Mouse (Mus musculus) forebrain, embryonic 16.5 days (tissue): ENCODE data around the gene Strip1. TPM values are rescaled to one million over a fixed set of nuclear protein-coding genes. Genes with fewer than 3 reads are reported as not detected.

ENCODE experiments used
- ATAC-seq: fragments of 200-750 bp; cut with Nextera tagmentation; 2 replicates; pipeline ENCODE4 v1.8.0; 2017; ENCODE audit warnings: mild to moderate bottlenecking, moderate library complexity
- H3K27ac ChIP-seq: fragments of 300-500 bp; sonication (generic); 2 replicates; pipeline ENCODE4 v1.5.1; 2014; ENCODE audit warnings: low read length, control low read depth
- H3K27me3 ChIP-seq: fragments of 300-500 bp; sonication (generic); replicated peaks from 2 replicates; pipeline ENCODE4 v1.6.1; 2014; ENCODE audit warnings: low read length; ENCODE audit not compliant: control insufficient read depth, insufficient read depth
- H3K36me3 ChIP-seq: fragments of 300-500 bp; sonication (generic); 2 replicates; pipeline ENCODE4 v1.6.1; 2014; ENCODE audit not compliant: control insufficient read depth, insufficient read depth
- H3K4me1 ChIP-seq: fragments of 300-500 bp; sonication (generic); replicated peaks from 2 replicates; pipeline ENCODE4 v1.6.1; 2014; ENCODE audit warnings: low read length; ENCODE audit not compliant: control insufficient read depth, insufficient read depth
- H3K4me2 ChIP-seq: fragments of 300-500 bp; sonication (generic); 2 replicates; pipeline ENCODE4 v1.6.1; 2014; ENCODE audit warnings: mild to moderate bottlenecking, low read length, control low read depth
- H3K4me3 ChIP-seq: fragments of 300-500 bp; sonication (generic); replicated peaks from 2 replicates; pipeline ENCODE4 v1.5.1; 2014; ENCODE audit warnings: mild to moderate bottlenecking, low read length, control low read depth
- H3K9ac ChIP-seq: fragments of 300-500 bp; sonication (generic); replicated peaks from 2 replicates; pipeline ENCODE4 v1.6.1; 2014; ENCODE audit warnings: low read depth, low read length, control low read depth
- H3K9me3 ChIP-seq: fragments of 300-500 bp; sonication (generic); 2 replicates; pipeline ENCODE4 v1.6.1; 2016; ENCODE audit warnings: low read length; ENCODE audit not compliant: control insufficient read depth
- WGBS: fragments of 180-500 bp; shearing (Covaris S2); extraction: QIAGEN DNeasy Blood & Tissue Kit; methylation state at CpG from one replicate; pipeline ENCODE4 v1.1.7; 2014; 5-methylcytosine and 5-hydroxymethylcytosine counted together
- polyA plus RNA-seq: library from polyadenylated mRNA; unstranded; fragments of >200 nt; fragmentation: Nextera tagmentation; extraction: Ambion mirVana; gene quantifications from 2 replicates; pipeline ENCODE4 v1.2.1, GENCODE M21; 2015

Strip1 gene
- polyA plus RNA-seq, 1 experiment from 2014 or later: 148 TPM

- Histone ChIP-seq H3K27ac (no peak overlapping the region), H3K9me3 (no peaks in the 10 kb centered on the region), H3K36me3 (no peaks in the 10 kb centered on the region), H3K4me2 (no peak overlapping the region), H3K4me3 (no peak overlapping the region), H3K9ac (no peak overlapping the region), H3K27me3 (peaks cover 60% of the 10 kb centered on the region), H3K4me1 (peaks cover 7% of the 10 kb centered on the region)
- ATAC-seq: no peak
- WGBS: 70% methylated on average over 6 of the region's 6 CpGs
These were observed 45.0 kb downstream of the Strip1 start for GRCm38 (mm10) chr3:107586504-107586903.

- ATAC-seq: no peak
- 0% methylated on average over 1 of the region's 1 CpGs for WGBS
- Histone ChIP-seq H3K27me3 (peaks cover 75% of the 10 kb centered on the region), H3K4me3 (no peak overlapping the region), H3K4me1 (peaks cover 7% of the 10 kb centered on the region), H3K27ac (no peak overlapping the region), H3K9me3 (no peaks in the 10 kb centered on the region), H3K9ac (no peak overlapping the region), H3K36me3 (no peaks in the 10 kb centered on the region), H3K4me2 (no peak overlapping the region)
These were observed 47.6 kb downstream of the Strip1 start for GRCm38 (mm10) chr3:107583893-107584292.

- Histone ChIP-seq H3K4me1 (peaks cover 7% of the 10 kb centered on the region), H3K36me3 (no peaks in the 10 kb centered on the region), H3K4me3 (peak overlapping the region; percentile 28), H3K9ac (peak overlapping the region; percentile 22; the same call in 1 of the 2 replicates), H3K9me3 (no peaks in the 10 kb centered on the region), H3K27me3 (peaks cover 74% of the 10 kb centered on the region), H3K4me2 (peak overlapping the region; percentile 30), H3K27ac (no peak overlapping the region)
- peak; percentile 46 for ATAC-seq
- 1% methylated on average over 65 of the region's 65 CpGs for WGBS
These were observed 48.4 kb downstream of the Strip1 start for GRCm38 (mm10) chr3:107582875-107583767.

- peak overlapping the region; percentile 28 for H3K4me3 ChIP-seq
- peaks cover 69% of the 10 kb centered on the region for H3K27me3 ChIP-seq
- H3K36me3 ChIP-seq: no peaks in the 10 kb centered on the region
- 2% methylated on average over 18 of the region's 18 CpGs for WGBS
- H3K4me1 ChIP-seq: peaks cover 7% of the 10 kb centered on the region
- H3K9me3 ChIP-seq: no peaks in the 10 kb centered on the region
- H3K9ac ChIP-seq: no peak overlapping the region
- no peak for ATAC-seq
- H3K4me2 ChIP-seq: peak overlapping the region; percentile 30
- H3K27ac ChIP-seq: no peak overlapping the region
These were observed 49.2 kb downstream of the Strip1 start for GRCm38 (mm10) chr3:107582130-107582874.

GRCm38 (mm10) chr3:107581103-107582010, 50.1 kb downstream of the Strip1 start:
- Histone ChIP-seq H3K9me3 (no peaks in the 10 kb centered on the region), H3K36me3 (no peaks in the 10 kb centered on the region), H3K4me2 (no peak overlapping the region), H3K4me3 (no peak overlapping the region), H3K4me1 (peaks cover 7% of the 10 kb centered on the region), H3K9ac (no peak overlapping the region), H3K27ac (no peak overlapping the region), H3K27me3 (peaks cover 65% of the 10 kb centered on the region)
- WGBS: 7% methylated on average over 15 of the region's 15 CpGs
- ATAC-seq: no peak

- ATAC-seq: 0 out of 2 replicates have a peak, but pooled peaks have one; percentile 49
- under 1% methylated on average over 4 of the region's 4 CpGs for WGBS
- peaks cover 47% of the 10 kb centered on the region for H3K27me3 ChIP-seq
These were observed 52.0 kb downstream of the Strip1 start for GRCm38 (mm10) chr3:107579466-107579865.

GRCm38 (mm10) chr3:107577810-107578390, 53.6 kb downstream of the Strip1 start:
- H3K9me3 ChIP-seq: no peaks in the 10 kb centered on the region
- no peaks in the 10 kb centered on the region for H3K36me3 ChIP-seq
- no peak overlapping the region for H3K4me3 ChIP-seq
- H3K4me1 ChIP-seq: peaks cover 5% of the 10 kb centered on the region
- no peak for ATAC-seq
- H3K4me2 ChIP-seq: no peak overlapping the region
- peaks cover 40% of the 10 kb centered on the region for H3K27me3 ChIP-seq
- H3K27ac ChIP-seq: no peak overlapping the region
- 50% methylated on average over 3 of the region's 3 CpGs for WGBS
- H3K9ac ChIP-seq: no peak overlapping the region

More at GRCm38 (mm10) chr3:107579466-107579865, 52.0 kb downstream of the Strip1 start:
- no peak overlapping the region for H3K4me2 ChIP-seq
- no peak overlapping the region for H3K9ac ChIP-seq
- H3K9me3 ChIP-seq: no peaks in the 10 kb centered on the region
- H3K4me3 ChIP-seq: no peak overlapping the region
- H3K4me1 ChIP-seq: peaks cover 7% of the 10 kb centered on the region
- H3K36me3 ChIP-seq: no peaks in the 10 kb centered on the region
- no peak overlapping the region for H3K27ac ChIP-seq

- WGBS: 83% methylated on average over 3 of the region's 3 CpGs
- H3K36me3 ChIP-seq: no peaks in the 10 kb centered on the region
- H3K27ac ChIP-seq: no peak overlapping the region
These were observed 54.7 kb downstream of the Strip1 start for GRCm38 (mm10) chr3:107576807-107577206.

More at GRCm38 (mm10) chr3:107576807-107577206, 54.7 kb downstream of the Strip1 start:
- H3K27me3 ChIP-seq: peaks cover 34% of the 10 kb centered on the region
- no peaks in the 10 kb centered on the region for H3K9me3 ChIP-seq
- H3K4me2 ChIP-seq: no peak overlapping the region
- no peaks in the 10 kb centered on the region for H3K4me1 ChIP-seq
- no peak overlapping the region for H3K4me3 ChIP-seq
- no peak overlapping the region for H3K9ac ChIP-seq
- no peak for ATAC-seq
